Mouse (Mus musculus): Measurements from ENCODE around the gene Hoxa3. TPM values are rescaled to one million over a fixed set of nuclear protein-coding genes. Genes with fewer than 3 reads are reported as not detected.

Gene Hoxa3
- polyA plus RNA-seq, 1 experiment from 2014 or later = 21.1 TPM

GRCm38 (mm10) chr6:52220865-52221310 lies 7.8 kb upstream of the Hoxa3 start:
- peaks cover 33% of the 10 kb centered on the region for H3K4me1 ChIP-seq
- WGBS = under 1% methylated on average over 12 of the region's 12 CpGs
- peak overlapping the region; percentile 99 for H3K27ac ChIP-seq
- no peaks in the 10 kb centered on the region for H3K9me3 ChIP-seq
- no peaks in the 10 kb centered on the region for H3K36me3 ChIP-seq
- ATAC-seq (ENCODE audit: low FRiP score, low read depth) = no peak
- peaks cover 8% of the 10 kb centered on the region; the same call in 1 of the 2 replicates for H3K27me3 ChIP-seq (replicated peaks)
- peak overlapping the region; percentile 82 for H3K4me3 ChIP-seq
- peak overlapping the region; percentile 100 for H3K9ac ChIP-seq
- H3K4me2 ChIP-seq (replicated peaks) = peak overlapping the region; percentile 99

DNA sequence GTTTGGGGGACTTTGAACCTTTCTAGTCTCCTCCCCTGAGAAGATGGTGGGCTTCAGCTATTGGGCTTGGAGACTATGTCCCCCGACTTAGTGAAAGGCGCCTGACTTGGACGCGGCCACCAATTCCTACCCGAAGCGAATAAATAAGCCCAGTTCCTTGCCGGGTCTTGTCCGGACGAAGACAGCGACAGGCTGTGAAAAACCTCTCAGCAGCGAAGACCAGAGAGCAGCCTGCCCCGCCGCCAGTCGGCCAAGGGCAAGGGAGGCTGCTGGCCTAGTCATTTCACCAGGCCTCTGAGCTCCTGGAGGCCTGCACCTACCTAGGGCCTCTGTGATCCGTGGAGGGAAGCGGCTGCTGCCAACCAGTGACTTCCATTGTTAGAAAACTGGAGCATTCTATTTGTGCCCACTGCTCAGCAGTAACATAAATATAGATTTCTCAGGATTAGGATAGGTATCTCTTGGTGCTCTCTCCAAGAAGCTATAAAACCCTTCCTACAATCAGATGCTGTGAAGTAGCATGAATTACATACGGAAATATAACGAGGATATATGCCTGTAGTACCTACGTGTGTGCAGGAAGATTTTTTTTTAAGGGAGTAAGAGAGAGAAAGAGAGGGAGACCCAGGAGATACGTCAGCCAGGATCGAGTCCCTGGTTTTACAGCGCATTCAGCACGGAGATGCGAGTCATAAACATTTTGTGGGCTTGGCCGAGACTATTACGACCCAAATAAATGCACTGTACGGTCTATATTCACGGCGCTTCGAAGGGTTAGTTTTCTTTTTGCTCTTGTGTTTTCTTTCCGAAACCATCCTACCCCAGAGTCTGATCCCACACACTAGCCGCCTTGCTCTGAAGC lies 7.1 kb upstream of the Hoxa3 start:
- Histone ChIP-seq H3K4me1 (peaks cover 34% of the 10 kb centered on the region), H3K9me3 (no peaks in the 10 kb centered on the region), H3K4me2 (replicated peaks) (peak overlapping the region; percentile 99), H3K36me3 (no peaks in the 10 kb centered on the region), H3K4me3 (peak overlapping the region; percentile 82), H3K9ac (peak overlapping the region; percentile 100), H3K27ac (peak overlapping the region; percentile 99), H3K27me3 (replicated peaks) (0 out of 2 replicates have a peak, but pooled peaks cover under 1% of the 10 kb centered on the region)
- WGBS = 4% methylated on average over 32 of the region's 32 CpGs
- no peak for ATAC-seq (ENCODE audit: low FRiP score, low read depth)

- Histone ChIP-seq H3K9me3 (no peaks in the 10 kb centered on the region), H3K4me3 (peak overlapping the region; percentile 82), H3K36me3 (no peaks in the 10 kb centered on the region), H3K4me2 (replicated peaks) (peak overlapping the region; percentile 99), H3K27me3 (replicated peaks) (no peaks in the 10 kb centered on the region), H3K4me1 (peaks cover 42% of the 10 kb centered on the region), H3K9ac (peak overlapping the region; percentile 100), H3K27ac (peak overlapping the region; percentile 99; the same call in 1 of the 2 replicates)
- no peak for ATAC-seq (ENCODE audit: low FRiP score, low read depth)
- 11% methylated on average over 9 of the region's 9 CpGs for WGBS
Observed at GRCm38 (mm10) chr6:52219234-52219942, 6.3 kb upstream of the Hoxa3 start.

GRCm38 (mm10) chr6:52218643-52219215 lies 5.6 kb upstream of the Hoxa3 start:
- Histone ChIP-seq H3K9me3 (no peaks in the 10 kb centered on the region), H3K4me2 (replicated peaks) (peak overlapping the region; percentile 99), H3K36me3 (no peaks in the 10 kb centered on the region), H3K9ac (peak overlapping the region; percentile 100), H3K4me1 (peaks cover 46% of the 10 kb centered on the region), H3K4me3 (peak overlapping the region; percentile 82), H3K27ac (peak overlapping the region; percentile 99), H3K27me3 (replicated peaks) (no peaks in the 10 kb centered on the region)
- ATAC-seq (ENCODE audit: low FRiP score, low read depth) = no peak
- 3% methylated on average over 14 of the region's 14 CpGs for WGBS

GRCm38 (mm10) chr6:52217895-52218642 lies 4.9 kb upstream of the Hoxa3 start:
- Histone ChIP-seq H3K27me3 (replicated peaks) (no peaks in the 10 kb centered on the region), H3K4me1 (peaks cover 46% of the 10 kb centered on the region), H3K27ac (peak overlapping the region; percentile 99), H3K9ac (peak overlapping the region; percentile 100), H3K36me3 (no peaks in the 10 kb centered on the region), H3K9me3 (no peaks in the 10 kb centered on the region), H3K4me2 (replicated peaks) (peak overlapping the region; percentile 99), H3K4me3 (peak overlapping the region; percentile 82)
- no peak for ATAC-seq (ENCODE audit: low FRiP score, low read depth)
- WGBS = 2% methylated on average over 23 of the region's 23 CpGs

DNA sequence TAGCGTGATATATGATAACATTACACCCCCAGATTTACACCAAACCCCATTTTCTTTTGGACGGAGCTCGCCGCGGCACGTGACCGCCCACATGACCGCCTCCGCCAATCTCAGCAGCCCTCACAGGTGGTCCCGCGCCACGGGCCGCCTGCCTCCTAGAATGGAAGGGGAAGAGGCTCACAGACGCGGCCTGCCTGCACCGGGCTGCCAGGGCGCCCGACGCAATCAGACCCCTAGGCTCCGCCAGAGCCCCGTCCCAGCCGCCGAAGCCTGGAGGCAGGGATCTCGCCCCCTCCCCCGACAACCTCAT lies 4.3 kb upstream of the Hoxa3 start:
- Histone ChIP-seq H3K27ac (peak overlapping the region; percentile 99), H3K4me3 (peak overlapping the region; percentile 82), H3K27me3 (replicated peaks) (no peaks in the 10 kb centered on the region), H3K36me3 (no peaks in the 10 kb centered on the region), H3K9ac (peak overlapping the region; percentile 100), H3K4me1 (peaks cover 46% of the 10 kb centered on the region), H3K9me3 (no peaks in the 10 kb centered on the region), H3K4me2 (replicated peaks) (peak overlapping the region; percentile 99)
- WGBS = under 1% methylated on average over 25 of the region's 25 CpGs
- ATAC-seq (ENCODE audit: low FRiP score, low read depth) = peak; percentile 65

DNA sequence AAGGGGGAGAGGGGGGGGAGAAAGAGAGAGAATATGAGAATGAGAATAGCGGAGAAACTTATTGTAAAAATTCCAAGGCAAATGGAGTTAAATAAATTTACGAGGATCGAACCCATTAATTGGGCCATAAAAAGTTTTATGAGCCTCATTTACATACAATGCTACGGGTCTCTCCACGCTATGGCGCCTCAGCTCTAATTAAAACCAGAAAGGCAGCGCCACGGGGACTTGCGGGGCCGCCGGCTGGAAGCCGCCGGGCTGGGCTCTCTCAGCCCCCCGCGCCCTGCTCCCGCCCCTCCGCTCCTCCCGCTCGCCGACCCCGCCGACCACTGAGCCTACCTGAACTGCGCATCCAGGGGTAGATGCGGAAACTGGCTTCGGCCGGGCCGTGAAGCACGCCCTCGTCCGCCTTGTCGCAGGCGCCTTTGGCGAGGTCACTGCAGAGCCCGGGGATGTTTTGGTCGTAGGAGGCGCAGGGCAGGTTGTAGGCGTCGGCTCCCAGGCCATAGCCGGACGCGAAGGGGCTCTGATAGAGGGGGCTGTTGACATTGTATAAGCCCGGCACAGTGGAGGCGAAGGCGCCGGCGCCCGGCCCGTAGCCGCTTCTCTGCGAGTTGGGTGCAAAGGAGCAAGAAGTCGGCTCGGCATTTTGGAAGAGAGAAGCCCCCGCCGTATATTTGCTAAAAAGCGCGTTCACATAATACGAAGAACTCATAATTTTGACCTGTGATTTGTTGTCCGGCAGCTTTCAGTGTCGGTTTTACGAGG lies 3.7 kb upstream of the Hoxa3 start:
- Histone ChIP-seq H3K4me3 (peak overlapping the region; percentile 82), H3K4me1 (peaks cover 42% of the 10 kb centered on the region), H3K27ac (peak overlapping the region; percentile 99), H3K9ac (peak overlapping the region; percentile 100), H3K36me3 (no peaks in the 10 kb centered on the region), H3K9me3 (no peaks in the 10 kb centered on the region), H3K4me2 (replicated peaks) (peak overlapping the region; percentile 99), H3K27me3 (replicated peaks) (no peaks in the 10 kb centered on the region)
- peak; percentile 11; the same call in 1 of the 2 replicates for ATAC-seq (ENCODE audit: low FRiP score, low read depth)
- WGBS = 1% methylated on average over 60 of the region's 60 CpGs

GRCm38 (mm10) chr6:52215771-52216535 lies 2.8 kb upstream of the Hoxa3 start:
- peaks cover 36% of the 10 kb centered on the region for H3K4me1 ChIP-seq

GRCm38 (mm10) chr6:52215070-52215469 lies 1.9 kb upstream of the Hoxa3 start:
- peak overlapping the region; percentile 82 for H3K4me3 ChIP-seq
- H3K9ac ChIP-seq = peak overlapping the region; percentile 100
- H3K9me3 ChIP-seq = no peaks in the 10 kb centered on the region
- no peaks in the 10 kb centered on the region for H3K27me3 ChIP-seq (replicated peaks)
- peak overlapping the region; percentile 32; the same call in 1 of the 2 replicates for H3K27ac ChIP-seq
- peak overlapping the region; percentile 99 for H3K4me2 ChIP-seq (replicated peaks)
- 14% methylated on average over 3 of the region's 3 CpGs for WGBS
- no peak for ATAC-seq (ENCODE audit: low FRiP score, low read depth)
- peaks cover 36% of the 10 kb centered on the region for H3K4me1 ChIP-seq
- H3K36me3 ChIP-seq = no peaks in the 10 kb centered on the region

More at GRCm38 (mm10) chr6:52215771-52216535, 2.8 kb upstream of the Hoxa3 start:
- under 1% methylated on average over 30 of the region's 30 CpGs for WGBS
- Histone ChIP-seq H3K4me2 (replicated peaks) (peak overlapping the region; percentile 99), H3K36me3 (no peaks in the 10 kb centered on the region), H3K27ac (peak overlapping the region; percentile 99), H3K4me3 (peak overlapping the region; percentile 82), H3K27me3 (replicated peaks) (no peaks in the 10 kb centered on the region), H3K9ac (peak overlapping the region; percentile 100), H3K9me3 (no peaks in the 10 kb centered on the region)
- ATAC-seq (ENCODE audit: low FRiP score, low read depth) = no peak

GRCm38 (mm10) chr6:52214271-52214670 lies 1.1 kb upstream of the Hoxa3 start:
- 12% methylated on average over 5 of the region's 5 CpGs for WGBS
- Histone ChIP-seq H3K4me3 (peak overlapping the region; percentile 82), H3K9me3 (no peaks in the 10 kb centered on the region), H3K4me2 (replicated peaks) (peak overlapping the region; percentile 99), H3K9ac (peak overlapping the region; percentile 100), H3K36me3 (no peaks in the 10 kb centered on the region), H3K27ac (peak overlapping the region; percentile 76), H3K4me1 (peaks cover 33% of the 10 kb centered on the region), H3K27me3 (replicated peaks) (no peaks in the 10 kb centered on the region)
- ATAC-seq (ENCODE audit: low FRiP score, low read depth) = no peak
